Mouse (Mus musculus): ENCODE data around the gene Prr14l. TPM values are rescaled to one million over a fixed set of nuclear protein-coding genes. Genes with fewer than 3 reads are reported as not detected.
"Not testable (repeated sequence)": the region's sequence is repeated elsewhere in the genome, so short reads cannot be mapped to it uniquely, and the experiment has no call there.

Gene Prr14l
- polyA plus RNA-seq, 1 experiment from 2014 or later, result 21.9 TPM

DNA sequence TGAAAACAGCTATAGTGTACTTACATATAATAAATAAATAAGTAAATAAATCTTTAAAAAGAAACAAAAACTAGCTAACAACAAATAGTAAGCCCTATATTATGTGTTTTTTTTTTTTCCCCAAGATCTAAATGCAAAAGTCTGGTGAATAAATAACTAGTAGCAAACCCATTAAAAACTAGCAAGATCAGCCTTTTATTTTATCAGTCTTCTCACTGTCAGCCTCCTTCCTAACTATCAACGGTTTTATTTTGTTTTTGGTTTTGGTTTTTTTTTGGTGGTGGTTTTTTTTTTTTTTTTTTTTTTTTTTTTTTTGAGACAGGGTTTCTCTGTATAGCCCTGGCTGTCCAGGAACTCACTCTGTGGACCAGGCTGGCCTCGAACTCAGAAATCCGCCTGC, 4.5 kb downstream of the Prr14l start:
- not testable (repeated sequence) for H3K27ac ChIP-seq (replicated peaks); H3K9me3 ChIP-seq; H3K4me2 ChIP-seq (replicated peaks); H3K4me3 ChIP-seq; H3K27me3 ChIP-seq; ATAC-seq (ENCODE audit: low FRiP score, low read depth); H3K9ac ChIP-seq (replicated peaks)
- WGBS, result 94% methylated on average over 3 of the region's 3 CpGs
- Histone ChIP-seq H3K36me3 (peaks cover 33% of the 10 kb centered on the region), H3K4me1 (peaks cover 24% of the 10 kb centered on the region)

DNA sequence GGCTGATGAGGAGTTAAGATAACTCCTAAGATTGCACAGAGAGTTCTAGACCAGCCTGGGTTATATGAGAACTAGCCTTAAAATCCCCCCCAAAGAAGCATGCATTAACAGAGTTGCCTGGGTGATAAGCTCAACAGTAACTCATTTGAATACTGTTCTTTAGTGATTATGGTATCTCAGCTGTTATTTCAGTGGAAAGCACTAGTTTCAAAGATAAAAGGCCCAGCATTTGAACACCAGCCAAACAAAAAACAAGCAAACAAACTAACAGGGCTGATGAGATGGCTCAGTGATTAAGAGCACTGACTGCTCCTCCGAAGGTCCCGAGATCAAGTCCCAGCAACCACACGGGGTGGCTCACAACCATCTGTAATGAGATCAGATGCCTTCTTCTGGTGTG, 4.9 kb downstream of the Prr14l start:
- H3K4me3 ChIP-seq, result no peak overlapping the region

DNA sequence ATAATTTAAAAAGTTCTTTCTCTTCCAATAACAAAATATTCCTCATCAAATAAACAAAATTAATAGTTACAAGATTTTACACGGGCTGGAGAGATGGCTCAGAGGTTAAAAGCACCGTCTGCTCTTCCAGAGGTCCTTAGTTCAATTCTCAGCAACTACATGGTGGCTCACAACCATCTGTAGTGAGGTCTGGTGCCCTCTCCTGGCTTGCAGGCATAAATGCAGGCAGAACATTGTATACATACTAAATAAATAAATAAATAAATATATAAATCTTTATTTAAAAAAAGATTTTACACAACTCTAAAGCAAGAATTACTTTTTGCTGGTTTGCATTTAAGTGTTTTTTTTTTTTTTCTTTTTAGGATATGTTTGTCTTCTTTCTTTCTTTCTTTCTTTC, 14.0 kb downstream of the Prr14l start:
- H3K9me3 ChIP-seq, result no peaks in the 10 kb centered on the region
- peaks cover 82% of the 10 kb centered on the region for H3K36me3 ChIP-seq
- H3K9ac ChIP-seq (replicated peaks), result no peak overlapping the region
- H3K4me3 ChIP-seq, result no peak overlapping the region
- H3K27ac ChIP-seq (replicated peaks), result no peak overlapping the region
- H3K27me3 ChIP-seq, result no peaks in the 10 kb centered on the region
- ATAC-seq (ENCODE audit: low FRiP score, low read depth), result no peak
- no peak overlapping the region for H3K4me2 ChIP-seq (replicated peaks)
- no peaks in the 10 kb centered on the region for H3K4me1 ChIP-seq
- 95% methylated on average over 2 of the region's 2 CpGs for WGBS

More for the DNA sequence above, 4.9 kb downstream of the Prr14l start:
- no peak overlapping the region for H3K27ac ChIP-seq (replicated peaks)
- no peaks in the 10 kb centered on the region for H3K27me3 ChIP-seq
- no peak for ATAC-seq (ENCODE audit: low FRiP score, low read depth)
- H3K9ac ChIP-seq (replicated peaks), result no peak overlapping the region
- H3K4me2 ChIP-seq (replicated peaks), result no peak overlapping the region
- WGBS, result 95% methylated on average over 3 of the region's 3 CpGs
- H3K36me3 ChIP-seq, result peaks cover 37% of the 10 kb centered on the region
- H3K4me1 ChIP-seq, result peaks cover 24% of the 10 kb centered on the region
- H3K9me3 ChIP-seq, result no peaks in the 10 kb centered on the region

DNA sequence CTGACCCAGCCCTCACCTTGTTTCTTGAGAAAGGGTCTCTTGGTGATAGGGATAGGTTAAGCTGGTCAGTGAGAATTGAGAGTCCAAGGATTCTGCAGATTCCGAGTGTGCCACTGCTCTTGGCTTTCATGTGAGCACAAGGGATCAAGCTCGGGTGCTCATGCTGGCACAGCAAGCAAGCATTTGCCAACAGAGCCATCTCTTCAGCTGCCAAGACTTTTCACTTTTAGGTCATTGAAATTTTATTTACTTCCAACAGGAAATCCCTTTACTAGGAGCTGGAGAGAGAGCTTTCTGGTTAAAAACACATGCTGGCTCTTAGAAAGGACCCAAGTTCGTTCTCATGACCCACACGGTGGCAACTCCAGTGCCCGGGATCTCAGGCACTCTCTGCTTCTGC, 17.1 kb downstream of the Prr14l start:
- no peaks in the 10 kb centered on the region for H3K27me3 ChIP-seq
- no peak overlapping the region for H3K4me2 ChIP-seq (replicated peaks)
- no peaks in the 10 kb centered on the region for H3K4me1 ChIP-seq
- no peak overlapping the region for H3K27ac ChIP-seq (replicated peaks)
- H3K9ac ChIP-seq (replicated peaks), result no peak overlapping the region
- no peak overlapping the region for H3K4me3 ChIP-seq
- 94% methylated on average over 5 of the region's 5 CpGs for WGBS
- no peaks in the 10 kb centered on the region for H3K9me3 ChIP-seq
- ATAC-seq (ENCODE audit: low FRiP score, low read depth), result no peak
- peaks cover 83% of the 10 kb centered on the region for H3K36me3 ChIP-seq

DNA sequence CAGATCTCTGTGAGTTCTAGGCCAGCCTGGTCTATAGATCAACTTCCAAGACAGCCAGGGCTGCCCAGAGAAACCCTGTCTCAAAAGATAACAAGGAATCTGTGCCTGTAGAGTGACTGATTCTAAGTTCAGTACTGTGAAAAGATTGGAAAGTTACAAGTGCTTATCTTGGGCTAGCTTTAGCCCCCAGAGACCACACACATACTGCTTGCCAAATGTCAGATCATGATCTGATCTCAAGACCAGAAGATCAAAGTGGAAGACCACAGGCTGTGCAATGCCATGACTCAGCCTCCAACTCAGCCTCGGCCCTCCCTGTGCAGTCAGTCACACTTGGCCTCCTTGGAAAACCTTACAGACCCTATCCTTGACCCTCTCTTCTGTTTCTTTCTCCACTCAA, 19.6 kb downstream of the Prr14l start:
- H3K27ac ChIP-seq (replicated peaks), result no peak overlapping the region
- no peak overlapping the region for H3K4me2 ChIP-seq (replicated peaks)
- H3K4me3 ChIP-seq, result no peak overlapping the region
- peaks cover 85% of the 10 kb centered on the region for H3K36me3 ChIP-seq
- H3K4me1 ChIP-seq, result no peaks in the 10 kb centered on the region
- WGBS, result 90% methylated on average over 1 of the region's 1 CpGs
- H3K9me3 ChIP-seq, result no peaks in the 10 kb centered on the region
- no peak overlapping the region for H3K9ac ChIP-seq (replicated peaks)
- no peaks in the 10 kb centered on the region for H3K27me3 ChIP-seq
- no peak for ATAC-seq (ENCODE audit: low FRiP score, low read depth)

DNA sequence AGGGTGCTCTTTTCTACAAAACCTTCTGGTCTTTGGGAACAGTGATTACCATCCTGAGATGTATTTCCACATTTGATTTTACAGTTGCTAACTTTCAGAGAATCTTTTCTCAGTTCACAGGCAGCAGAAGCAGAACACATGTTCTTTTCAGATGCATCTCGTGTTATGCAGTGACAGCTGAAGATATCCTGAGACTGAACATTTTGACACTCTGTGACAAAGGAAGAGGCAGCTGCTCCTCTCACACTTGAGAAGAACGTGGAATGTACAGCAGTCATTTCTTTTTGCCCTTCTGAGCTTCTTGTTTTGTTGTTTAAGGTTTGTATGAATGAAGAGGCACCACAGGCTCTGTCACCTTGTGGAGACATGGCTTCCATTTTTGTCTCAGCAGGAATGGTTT, 24.0 kb downstream of the Prr14l start:
- Histone ChIP-seq H3K27me3 (no peaks in the 10 kb centered on the region), H3K4me2 (replicated peaks) (no peak overlapping the region), H3K4me1 (no peaks in the 10 kb centered on the region), H3K4me3 (no peak overlapping the region), H3K9ac (replicated peaks) (no peak overlapping the region), H3K27ac (replicated peaks) (no peak overlapping the region), H3K36me3 (peaks cover 93% of the 10 kb centered on the region), H3K9me3 (no peaks in the 10 kb centered on the region)
- no peak for ATAC-seq (ENCODE audit: low FRiP score, low read depth)
- 95% methylated on average over 2 of the region's 2 CpGs for WGBS

DNA sequence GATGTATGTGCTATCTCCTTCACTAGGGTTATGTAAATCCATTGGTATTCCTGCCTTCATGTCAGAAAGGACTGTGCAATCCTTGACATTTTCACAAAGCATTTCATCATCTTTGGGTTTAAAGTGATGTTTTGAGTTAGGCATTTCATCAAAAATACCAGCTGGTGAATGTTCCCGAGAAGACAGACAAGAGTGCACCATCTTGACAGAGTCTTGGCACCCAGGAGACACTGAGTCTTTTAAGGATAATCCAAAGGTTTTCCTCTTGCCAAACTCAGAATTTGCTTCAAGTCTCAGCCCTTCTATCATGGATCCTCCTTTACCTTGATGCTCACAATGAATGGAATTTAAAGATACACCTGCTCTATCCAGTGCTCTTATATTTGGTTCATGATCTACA, 25.3 kb downstream of the Prr14l start:
- not testable (repeated sequence) for H3K27ac ChIP-seq (replicated peaks); H3K9ac ChIP-seq (replicated peaks); H3K4me1 ChIP-seq; H3K4me2 ChIP-seq (replicated peaks); H3K27me3 ChIP-seq; H3K9me3 ChIP-seq; ATAC-seq (ENCODE audit: low FRiP score, low read depth); H3K4me3 ChIP-seq
- peaks cover 80% of the 10 kb centered on the region for H3K36me3 ChIP-seq
- 94% methylated on average over 1 of the region's 1 CpGs for WGBS

DNA sequence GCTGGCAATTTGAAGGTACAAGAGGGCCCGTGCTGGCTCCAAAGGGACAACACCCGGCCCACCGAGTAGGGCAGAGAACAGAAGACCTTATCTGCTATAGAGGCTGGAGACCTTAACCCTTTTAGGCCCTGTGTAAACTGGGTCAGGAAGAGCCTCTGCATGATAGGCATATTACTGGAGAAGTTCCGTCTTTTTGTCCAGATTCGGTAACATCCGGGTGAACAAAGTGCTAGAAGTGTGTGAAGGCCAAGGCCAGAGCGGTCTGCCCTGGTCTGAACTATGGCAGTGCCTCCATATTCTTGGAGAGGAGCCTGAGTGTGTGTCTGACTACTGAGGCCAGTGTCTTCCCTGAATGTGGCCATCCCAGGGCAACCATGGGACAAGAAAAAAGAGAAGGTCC, 27.0 kb downstream of the Prr14l start, which contains the start of gene Gm20671:
Gm20671 (minus strand) TSS at position 101 of the 400 bp plus-strand sequence.
- no peak for ATAC-seq (ENCODE audit: low FRiP score, low read depth)
- 95% methylated on average over 7 of the region's 7 CpGs for WGBS
- Histone ChIP-seq H3K4me1 (no peaks in the 10 kb centered on the region), H3K9me3 (no peaks in the 10 kb centered on the region), H3K9ac (replicated peaks) (no peak within 1 kb of the TSS), H3K4me3 (no peak within 1 kb of the TSS), H3K27me3 (no peaks in the 10 kb centered on the region), H3K27ac (replicated peaks) (no peak within 1 kb of the TSS), H3K4me2 (replicated peaks) (no peak within 1 kb of the TSS), H3K36me3 (peaks cover 72% of the 10 kb centered on the region)

DNA sequence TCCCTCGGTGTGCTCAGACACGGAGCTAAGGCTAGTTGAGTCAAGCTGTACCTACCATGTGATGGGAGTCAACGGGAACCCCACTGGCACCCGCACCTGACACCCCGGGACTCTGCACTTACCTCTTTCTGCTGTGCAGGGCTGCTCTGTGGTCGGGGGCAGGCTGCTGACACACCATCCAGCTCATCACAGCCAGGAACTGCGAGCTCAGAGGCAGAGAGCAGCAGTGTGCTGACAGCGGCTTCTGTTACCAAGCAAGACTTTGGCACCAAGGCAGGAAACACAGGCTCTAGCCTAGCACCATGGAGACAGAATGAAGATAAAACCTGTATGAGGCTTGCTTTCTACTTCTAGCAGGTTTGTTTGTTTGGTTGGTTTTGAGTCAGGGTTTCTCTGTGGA, 33.6 kb downstream of the Prr14l start:
- no peak overlapping the region for H3K9ac ChIP-seq (replicated peaks)
- H3K36me3 ChIP-seq, result peaks cover 65% of the 10 kb centered on the region
- no peak overlapping the region for H3K27ac ChIP-seq (replicated peaks)
- no peaks in the 10 kb centered on the region for H3K4me1 ChIP-seq
- no peaks in the 10 kb centered on the region for H3K9me3 ChIP-seq
- H3K4me3 ChIP-seq, result no peak overlapping the region
- no peaks in the 10 kb centered on the region for H3K27me3 ChIP-seq
- ATAC-seq (ENCODE audit: low FRiP score, low read depth), result no peak
- 91% methylated on average over 8 of the region's 8 CpGs for WGBS
- H3K4me2 ChIP-seq (replicated peaks), result no peak overlapping the region

DNA sequence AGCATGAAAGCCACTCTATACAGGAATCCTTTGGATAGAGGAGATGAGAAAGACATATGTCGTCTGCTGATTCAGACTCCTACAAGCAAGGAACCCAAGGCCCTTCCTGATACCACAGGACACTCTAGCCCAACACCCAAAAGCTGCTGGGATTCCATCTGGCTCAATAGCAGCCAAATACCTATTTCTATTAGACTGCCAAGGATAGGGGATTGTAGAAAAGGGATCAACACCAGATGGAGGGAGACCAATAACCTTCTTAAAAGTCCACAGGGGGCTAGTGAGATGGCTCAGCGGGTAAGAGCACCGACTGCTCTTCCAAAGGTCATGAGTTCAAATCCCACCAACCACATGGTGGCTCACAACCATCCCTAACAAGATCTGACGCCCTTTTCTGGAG, 38.7 kb downstream of the Prr14l start:
- Histone ChIP-seq H3K9me3 (no peaks in the 10 kb centered on the region), H3K36me3 (peaks cover 67% of the 10 kb centered on the region)
- no peak for ATAC-seq (ENCODE audit: low FRiP score, low read depth)

DNA sequence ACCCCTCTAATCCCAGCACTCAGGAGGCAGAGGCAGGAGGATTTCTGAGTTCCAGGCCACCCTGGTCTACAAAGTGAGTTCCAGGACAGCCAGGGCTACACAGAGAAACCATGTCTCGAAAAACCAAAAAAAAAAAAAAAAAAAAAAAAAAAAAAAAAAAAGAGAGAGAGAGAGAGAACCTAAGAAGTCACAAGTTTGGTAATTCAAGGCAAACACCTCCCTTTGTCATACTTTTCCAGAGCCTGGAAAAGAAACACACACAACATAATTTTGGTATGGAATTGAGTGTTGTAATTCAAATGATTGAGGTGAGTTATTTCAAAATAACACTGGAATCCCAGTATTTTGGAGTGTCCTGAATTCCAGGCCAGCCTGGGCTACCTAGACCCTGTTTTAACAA, 67.6 kb downstream of the Prr14l start:
- not testable (repeated sequence) for H3K27ac ChIP-seq (replicated peaks); H3K27me3 ChIP-seq; H3K9me3 ChIP-seq; H3K4me1 ChIP-seq; H3K4me2 ChIP-seq (replicated peaks); H3K4me3 ChIP-seq; H3K36me3 ChIP-seq; ATAC-seq (ENCODE audit: low FRiP score, low read depth); H3K9ac ChIP-seq (replicated peaks)
- 92% methylated on average over 1 of the region's 1 CpGs for WGBS

More for the DNA sequence above, 38.7 kb downstream of the Prr14l start:
- Histone ChIP-seq H3K4me2 (replicated peaks) (no peak overlapping the region), H3K9ac (replicated peaks) (no peak overlapping the region), H3K27ac (replicated peaks) (no peak overlapping the region), H3K27me3 (no peaks in the 10 kb centered on the region), H3K4me1 (no peaks in the 10 kb centered on the region), H3K4me3 (no peak overlapping the region)
- WGBS, result 88% methylated on average over 4 of the region's 4 CpGs

DNA sequence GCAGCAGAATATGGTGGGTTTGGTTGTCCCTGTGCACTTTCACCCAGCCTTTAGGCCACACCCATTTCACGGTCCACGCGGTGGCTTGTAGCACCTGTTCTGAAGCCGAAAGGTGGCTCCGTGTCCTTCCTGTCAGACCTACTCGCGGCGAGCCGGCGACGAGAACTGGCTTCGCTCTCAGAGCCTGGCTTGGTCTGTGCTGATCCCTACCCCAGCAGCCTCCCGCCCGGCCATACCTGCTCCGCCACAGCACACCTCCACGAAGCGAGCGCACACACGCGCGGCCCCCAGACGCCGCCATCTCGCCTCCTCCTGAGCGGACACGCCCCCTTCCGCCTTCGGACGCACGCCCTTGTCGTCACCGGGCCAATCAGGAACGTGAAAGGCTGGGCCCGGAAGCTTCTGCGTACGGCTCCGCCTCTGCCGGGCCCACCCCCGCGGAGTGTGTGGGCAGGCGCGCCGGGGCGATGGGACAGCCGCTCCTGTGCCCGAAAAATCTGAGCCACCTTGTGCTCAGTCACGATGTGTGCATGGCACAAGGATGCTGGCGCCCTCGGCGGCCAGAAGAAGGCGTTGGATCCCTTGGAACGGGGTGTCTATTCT, 68.6 kb downstream of the Prr14l start, which contains the start of gene Pisd:
Pisd (minus strand) TSS at position 334 of the 603 bp plus-strand sequence.
- under 1% methylated on average over 52 of the region's 52 CpGs for WGBS

DNA sequence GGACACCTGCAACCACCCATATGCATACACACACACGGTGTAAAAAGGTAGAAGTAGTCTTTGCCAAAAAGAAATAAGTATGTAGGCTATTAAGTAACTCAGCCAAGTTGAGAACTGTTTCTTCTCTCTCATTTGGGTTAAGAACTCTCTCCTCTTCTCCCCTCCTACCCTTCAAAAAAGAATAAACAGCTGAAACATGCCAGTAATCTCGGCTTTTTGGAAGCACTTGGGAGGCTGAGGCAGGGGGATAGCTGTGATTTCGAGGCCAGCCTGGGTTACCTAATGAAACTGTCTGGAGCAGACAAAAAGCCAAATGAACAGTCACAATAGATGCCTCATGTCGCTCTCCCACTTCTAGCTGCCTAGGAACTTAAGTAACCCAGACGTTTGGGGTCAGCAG, 69.3 kb downstream of the Prr14l start:
- peak overlapping the region; percentile 87 for H3K4me3 ChIP-seq

More for the DNA sequence above, 68.6 kb downstream of the Prr14l start, which contains the start of gene Pisd:
- Histone ChIP-seq H3K27me3 (no peaks in the 10 kb centered on the region), H3K9me3 (no peaks in the 10 kb centered on the region), H3K27ac (replicated peaks) (peak within 1 kb of the TSS; percentile 85), H3K4me1 (peaks cover 5% of the 10 kb centered on the region), H3K4me2 (replicated peaks) (peak within 1 kb of the TSS; percentile 76), H3K9ac (replicated peaks) (peak within 1 kb of the TSS; percentile 77), H3K36me3 (peaks cover 4% of the 10 kb centered on the region; the same call in 1 of the 2 replicates), H3K4me3 (peak within 1 kb of the TSS; percentile 87)
- peak; percentile 99 for ATAC-seq (ENCODE audit: low FRiP score, low read depth)

More for the DNA sequence above, 69.3 kb downstream of the Prr14l start:
- peak overlapping the region; percentile 76 for H3K4me2 ChIP-seq (replicated peaks)
- no peak overlapping the region for H3K27ac ChIP-seq (replicated peaks)
- ATAC-seq (ENCODE audit: low FRiP score, low read depth), result no peak
- 30% methylated on average over 5 of the region's 5 CpGs for WGBS
- peaks cover 5% of the 10 kb centered on the region for H3K4me1 ChIP-seq
- no peaks in the 10 kb centered on the region for H3K9me3 ChIP-seq
- no peaks in the 10 kb centered on the region for H3K27me3 ChIP-seq
- peak overlapping the region; percentile 77 for H3K9ac ChIP-seq (replicated peaks)
- peaks cover 4% of the 10 kb centered on the region; the same call in 1 of the 2 replicates for H3K36me3 ChIP-seq

Data from midbrain, embryonic 12.5 days (tissue).